Mouse (Mus musculus) embryonic facial prominence, embryonic 14.5 days (tissue): ENCODE results near the gene Zrsr1. TPM values are rescaled to one million over a fixed set of nuclear protein-coding genes. Genes with fewer than 3 reads are reported as not detected.
A peak's percentile ranks its signal among the peaks of the same experiment; 100 is the strongest.

Experiments used
- ATAC-seq: fragments of 200-750 bp; cut with Nextera tagmentation; 2 replicates; pipeline ENCODE4 v1.8.0; 2017; ENCODE audit warnings: low read depth, moderate number of reproducible peaks, moderate TSS enrichment
- DNase-seq: peaks from one replicate; pipeline ENCODE4 v3.0.0-alpha.2; 2015; ENCODE audit warnings: low spot score
- H3K27ac ChIP-seq: fragments of 300-500 bp; sonication (generic); replicated peaks from 2 replicates; pipeline ENCODE4 v1.5.1; 2014; ENCODE audit warnings: low read depth, mild to moderate bottlenecking, low read length, moderate library complexity
- H3K27me3 ChIP-seq: fragments of 300-500 bp; sonication (generic); replicated peaks from 2 replicates; pipeline ENCODE4 v1.6.1; 2014; ENCODE audit warnings: low read length; ENCODE audit not compliant: control insufficient read depth, insufficient read depth
- H3K36me3 ChIP-seq: fragments of 300-500 bp; sonication (generic); 2 replicates; pipeline ENCODE4 v1.6.1; 2014; ENCODE audit warnings: low read length, mixed read lengths; ENCODE audit not compliant: control insufficient read depth, insufficient read depth
- H3K4me1 ChIP-seq: fragments of 300-500 bp; sonication (generic); 2 replicates; pipeline ENCODE4 v1.6.1; 2014; ENCODE audit warnings: antibody characterized with exemption, low read length; ENCODE audit not compliant: control insufficient read depth, insufficient read depth
- H3K4me2 ChIP-seq: fragments of 300-500 bp; sonication (generic); 2 replicates; pipeline ENCODE4 v1.6.1; 2014; ENCODE audit warnings: low read depth, mild to moderate bottlenecking, low read length, moderate library complexity, mixed read lengths
- H3K4me3 ChIP-seq: fragments of 300-500 bp; sonication (generic); 2 replicates; pipeline ENCODE4 v1.5.1; 2014; ENCODE audit warnings: low read depth, mild to moderate bottlenecking, low read length
- H3K9ac ChIP-seq: fragments of 300-500 bp; sonication (generic); 2 replicates; pipeline ENCODE4 v1.6.1; 2014; ENCODE audit warnings: low read depth, mild to moderate bottlenecking, low read length, moderate library complexity, mixed read lengths
- H3K9me3 ChIP-seq: fragments of 300-500 bp; sonication (generic); 2 replicates; pipeline ENCODE4 v1.6.1; 2016; ENCODE audit warnings: low read length; ENCODE audit not compliant: control insufficient read depth
- WGBS: fragments of 180-500 bp; shearing (Covaris S2); extraction: QIAGEN DNeasy Blood & Tissue Kit; methylation state at CpG from one replicate; pipeline ENCODE4 v1.1.7; 2014; 5-methylcytosine and 5-hydroxymethylcytosine counted together
- polyA plus RNA-seq: library from polyadenylated mRNA; unstranded; fragments of >200 nt; fragmentation: Nextera tagmentation; extraction: Ambion mirVana; gene quantifications from 2 replicates; pipeline ENCODE4 v1.2.1, GENCODE M21; 2014

Gene Zrsr1
- polyA plus RNA-seq, 1 experiment from 2014 or later, result 3.5 TPM

GRCm38 (mm10) chr11:22981041-22981440 is 9.2 kb downstream of the Zrsr1 start:
- Histone ChIP-seq H3K9ac (peak overlapping the region; percentile 82), H3K9me3 (no peaks in the 10 kb centered on the region), H3K4me3 (peak overlapping the region; percentile 75), H3K4me2 (peak overlapping the region; percentile 76), H3K4me1 (peaks cover 9% of the 10 kb centered on the region), H3K36me3 (peaks cover 24% of the 10 kb centered on the region), H3K27me3 (no peaks in the 10 kb centered on the region), H3K27ac (peak overlapping the region; percentile 96; the same call in 1 of the 2 replicates)
- WGBS, result 51% methylated on average over 4 of the region's 4 CpGs
- DNase-seq, result no peak
- ATAC-seq, result no peak

DNA sequence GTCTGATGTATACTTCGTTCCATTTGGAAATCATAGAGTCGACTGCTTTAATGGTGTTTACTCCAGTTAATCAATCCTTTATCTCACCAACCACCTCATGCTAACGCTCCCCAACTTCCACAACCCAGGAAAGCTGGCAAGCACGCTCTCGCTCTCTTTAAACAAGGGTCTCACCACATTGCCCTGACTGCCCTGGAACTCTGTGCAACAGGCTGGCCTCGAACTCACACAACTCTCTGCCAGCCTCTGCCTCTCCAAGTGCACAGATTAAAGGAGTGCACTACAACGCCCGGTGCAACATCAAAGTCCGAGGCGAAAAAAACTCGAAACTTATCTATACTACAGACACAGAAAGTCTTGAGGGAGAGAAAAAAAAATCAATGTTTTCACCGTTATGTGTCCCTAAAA is 9.7 kb downstream of the Zrsr1 start:
- peak; percentile 35 for ATAC-seq
- Histone ChIP-seq H3K36me3 (peaks cover 19% of the 10 kb centered on the region), H3K27ac (peak overlapping the region; percentile 96), H3K4me3 (peak overlapping the region; percentile 75), H3K4me1 (peaks cover 9% of the 10 kb centered on the region), H3K9ac (peak overlapping the region; percentile 82), H3K27me3 (no peaks in the 10 kb centered on the region), H3K4me2 (peak overlapping the region; percentile 76), H3K9me3 (no peaks in the 10 kb centered on the region)
- WGBS, result 3% methylated on average over 12 of the region's 12 CpGs
- DNase-seq, result no peak

- H3K9ac ChIP-seq, result peak within 1 kb of the TSS; percentile 82
- H3K9me3 ChIP-seq, result no peaks in the 10 kb centered on the region
- H3K4me1 ChIP-seq, result peaks cover 9% of the 10 kb centered on the region
- peak within 1 kb of the TSS; percentile 75 for H3K4me3 ChIP-seq
- peaks cover 13% of the 10 kb centered on the region for H3K36me3 ChIP-seq
- H3K27me3 ChIP-seq, result no peaks in the 10 kb centered on the region
- peak; percentile 95 for ATAC-seq
- 2% methylated on average over 40 of the region's 42 CpGs for WGBS
- H3K4me2 ChIP-seq, result peak within 1 kb of the TSS; percentile 76
- DNase-seq, result peak; percentile 95
- peak within 1 kb of the TSS; percentile 96 for H3K27ac ChIP-seq
Observed at GRCm38 (mm10) chr11:22981984-22982757, 10.4 kb downstream of the Zrsr1 start, which contains the start of the genes Gm28048 and Commd1. Gene Gm28048, minus strand, starts transcription at chr11:22982090. Gene Commd1, minus strand, starts transcription at chr11:22982382.

DNA sequence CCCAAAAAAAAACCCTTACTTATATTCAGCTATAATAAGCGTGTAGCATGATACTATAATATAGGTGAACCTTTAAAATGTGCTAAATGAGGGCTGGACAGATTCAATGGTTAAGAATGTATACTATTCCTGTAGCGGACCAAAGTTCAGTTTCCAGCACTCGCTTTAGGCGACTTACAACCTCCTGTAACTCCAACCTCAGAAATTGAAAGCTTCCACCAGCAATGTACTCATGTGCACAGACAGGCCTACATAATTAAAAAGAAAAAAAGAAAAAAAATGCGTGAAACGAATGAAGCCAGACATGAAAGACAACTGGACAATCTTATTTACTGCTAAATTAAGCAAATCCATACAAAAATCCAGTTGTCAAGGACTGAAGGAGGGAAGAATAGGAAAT is 11.0 kb downstream of the Zrsr1 start:
- Histone ChIP-seq H3K9me3 (no peaks in the 10 kb centered on the region), H3K4me2 (peak overlapping the region; percentile 76), H3K27ac (peak overlapping the region; percentile 96; the same call in 1 of the 2 replicates), H3K4me3 (no peak overlapping the region), H3K36me3 (peaks cover 6% of the 10 kb centered on the region; the same call in 1 of the 2 replicates), H3K27me3 (no peaks in the 10 kb centered on the region), H3K9ac (no peak overlapping the region), H3K4me1 (peaks cover 9% of the 10 kb centered on the region)
- ATAC-seq (no peak), DNase-seq (no peak)
- 69% methylated on average over 6 of the region's 6 CpGs for WGBS

DNA sequence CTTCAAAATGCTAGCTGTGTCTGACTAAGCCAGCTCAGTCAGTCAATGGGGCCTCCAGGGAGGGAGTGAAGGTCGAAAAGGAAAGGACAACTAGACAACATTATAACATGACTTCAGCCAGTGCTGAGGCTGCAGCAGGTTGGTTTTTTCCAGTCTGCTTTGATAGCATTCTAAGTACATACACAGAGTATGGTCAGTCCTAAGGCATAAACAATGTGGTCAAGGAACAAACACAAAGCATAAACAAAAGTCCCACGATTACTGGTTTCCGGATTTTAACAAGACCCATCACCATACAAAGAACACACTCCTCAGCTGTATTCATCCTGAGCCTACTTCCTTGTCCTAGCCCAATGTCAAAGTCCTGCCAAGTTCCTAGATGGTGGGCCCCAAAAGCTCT is 13.7 kb downstream of the Zrsr1 start:
- no peaks in the 10 kb centered on the region for H3K27me3 ChIP-seq
- H3K27ac ChIP-seq, result no peak overlapping the region
- ATAC-seq (no peak), DNase-seq (no peak)
- WGBS, result 79% methylated on average over 3 of the region's 3 CpGs
- peaks cover 12% of the 10 kb centered on the region for H3K4me1 ChIP-seq
- no peaks in the 10 kb centered on the region for H3K36me3 ChIP-seq
- no peaks in the 10 kb centered on the region for H3K9me3 ChIP-seq
- no peak overlapping the region for H3K9ac ChIP-seq
- no peak overlapping the region for H3K4me3 ChIP-seq
- no peak overlapping the region for H3K4me2 ChIP-seq

- Histone ChIP-seq H3K9me3 (no peaks in the 10 kb centered on the region), H3K4me2 (no peak overlapping the region), H3K4me3 (no peak overlapping the region), H3K27ac (no peak overlapping the region), H3K4me1 (peaks cover 13% of the 10 kb centered on the region), H3K27me3 (no peaks in the 10 kb centered on the region), H3K9ac (no peak overlapping the region), H3K36me3 (no peaks in the 10 kb centered on the region)
- DNase-seq (peak; percentile 75), ATAC-seq (no peak)
- WGBS, result 45% methylated on average over 2 of the region's 2 CpGs
Observed at GRCm38 (mm10) chr11:22987357-22987756, 15.6 kb downstream of the Zrsr1 start.

- H3K9ac ChIP-seq, result peak overlapping the region; percentile 94
- peaks cover 16% of the 10 kb centered on the region for H3K36me3 ChIP-seq
- ATAC-seq, result no peak
- no peaks in the 10 kb centered on the region for H3K27me3 ChIP-seq
- H3K27ac ChIP-seq, result peak overlapping the region; percentile 93
- no peak for DNase-seq
- H3K4me2 ChIP-seq, result peak overlapping the region; percentile 95
- WGBS, result 59% methylated on average over 1 of the region's 1 CpGs
- peak overlapping the region; percentile 92 for H3K4me3 ChIP-seq
- no peaks in the 10 kb centered on the region for H3K9me3 ChIP-seq
- peaks cover 13% of the 10 kb centered on the region for H3K4me1 ChIP-seq
Observed at GRCm38 (mm10) chr11:22989786-22990185, 18.0 kb downstream of the Zrsr1 start.

DNA sequence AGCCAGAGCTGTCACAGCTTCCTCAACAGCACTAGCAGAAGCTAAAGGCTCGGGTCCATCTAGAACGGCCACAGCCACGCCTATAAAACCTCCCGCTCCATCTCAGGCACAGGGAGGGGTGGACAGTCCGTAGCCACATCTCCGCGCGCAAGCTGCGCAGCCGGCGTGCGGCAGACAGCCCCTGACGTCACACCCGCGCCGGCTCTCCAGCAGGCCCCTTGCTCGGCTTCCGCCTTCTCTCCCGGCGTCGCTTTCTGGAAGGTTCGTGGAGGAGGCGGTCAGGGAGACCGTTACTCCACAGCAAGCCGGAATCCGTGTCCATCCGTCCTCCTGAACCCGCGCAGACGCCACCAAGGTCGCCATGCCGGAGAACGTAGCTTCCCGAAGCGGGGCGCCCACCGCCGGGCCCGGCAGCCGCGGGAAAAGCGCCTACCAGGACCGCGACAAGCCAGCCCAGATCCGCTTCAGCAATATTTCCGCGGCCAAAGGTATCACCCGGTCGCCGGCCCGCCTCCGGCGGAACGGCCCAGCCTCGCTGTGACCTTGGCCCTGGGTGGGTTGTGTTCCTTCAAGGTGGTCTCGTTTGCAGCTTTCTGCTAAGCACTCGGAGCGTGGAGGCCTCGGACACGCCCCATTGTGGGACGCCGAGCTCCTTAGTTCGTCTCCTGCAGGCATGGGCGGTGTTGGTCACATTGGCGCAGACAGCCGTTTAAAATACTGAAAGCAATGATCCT is 18.8 kb downstream of the Zrsr1 start, which contains the start of gene Cct4:
TSS of gene Cct4 (plus strand) at position 127 of the 734 bp plus-strand sequence.
- H3K9ac ChIP-seq, result peak within 1 kb of the TSS; percentile 94
- peaks cover 13% of the 10 kb centered on the region for H3K4me1 ChIP-seq
- peak within 1 kb of the TSS; percentile 93 for H3K27ac ChIP-seq
- no peaks in the 10 kb centered on the region for H3K9me3 ChIP-seq
- ATAC-seq (peak; percentile 99), DNase-seq (peak; percentile 96)
- WGBS, result 0% methylated on average over 32 of the region's 66 CpGs
- H3K4me3 ChIP-seq, result peak within 1 kb of the TSS; percentile 92
- H3K27me3 ChIP-seq, result no peaks in the 10 kb centered on the region
- peaks cover 24% of the 10 kb centered on the region for H3K36me3 ChIP-seq
- peak within 1 kb of the TSS; percentile 95 for H3K4me2 ChIP-seq
